Mouse (Mus musculus): Measurements from ENCODE around the gene Gm4724. TPM values are rescaled to one million over a fixed set of nuclear protein-coding genes. Genes with fewer than 3 reads are reported as not detected.
"Not testable (repeated sequence)": the region's sequence is repeated elsewhere in the genome, so short reads cannot be mapped to it uniquely, and the experiment has no call there.

Gene Gm4724
- 12.8 and 13.6 TPM in 2 replicates for polyA plus RNA-seq (2016; fragmentation: Nextera tagmentation; extraction: Ambion mirVana)

GRCm38 (mm10) chr2:175435707-175436106, at the start of gene Gm4724:
TSS of gene Gm4724 (minus strand) at chr2:175435807.
- not testable (repeated sequence) for H3K4me2 ChIP-seq (replicated peaks); H3K4me3 ChIP-seq; H3K9me3 ChIP-seq; H3K4me1 ChIP-seq; H3K27ac ChIP-seq; H3K36me3 ChIP-seq; H3K27me3 ChIP-seq; ATAC-seq (ENCODE audit: insufficient number of reproducible peaks, insufficient read depth, low FRiP score, low TSS enrichment); H3K9ac ChIP-seq
- WGBS = no CpG with 5 or more reads among the region's 4 CpGs

- H3K9ac ChIP-seq; H3K27me3 ChIP-seq; H3K36me3 ChIP-seq; ATAC-seq (ENCODE audit: insufficient number of reproducible peaks, insufficient read depth, low FRiP score, low TSS enrichment); H3K4me2 ChIP-seq (replicated peaks); H3K9me3 ChIP-seq; H3K27ac ChIP-seq; H3K4me3 ChIP-seq; H3K4me1 ChIP-seq: not testable (repeated sequence)
- no CpG with 5 or more reads among the region's 6 CpGs for WGBS
Measured at GRCm38 (mm10) chr2:175469685-175470084, 34.1 kb upstream of the Gm4724 start, which contains the start of gene Zfp965. TSS of gene Zfp965 (plus strand) at chr2:175469985.

Other genes starting within 250 kb of the Gm4724 start
- 7.5 and 13.6 TPM in 2 replicates for gene Gm14391, start 228.9 kb downstream of the Gm4724 start, polyA plus RNA-seq (2016; fragmentation: Nextera tagmentation; extraction: Ambion mirVana)
- gene Gm14440, start 160.7 kb downstream of the Gm4724 start, polyA plus RNA-seq (2016; fragmentation: Nextera tagmentation; extraction: Ambion mirVana) = 3.2 and 4.8 TPM in 2 replicates
- 21.8 and 23.0 TPM in 2 replicates for gene Gm4631, start 97.6 kb downstream of the Gm4724 start, polyA plus RNA-seq (2016; fragmentation: Nextera tagmentation; extraction: Ambion mirVana)
- 5.8 and 6.3 TPM in 2 replicates for gene Zfp968, start 63.4 kb downstream of the Gm4724 start, polyA plus RNA-seq (2016; fragmentation: Nextera tagmentation; extraction: Ambion mirVana)
- 5.9 and 7.1 TPM in 2 replicates for gene Zfp965, start 34.2 kb upstream of the Gm4724 start, polyA plus RNA-seq (2016; fragmentation: Nextera tagmentation; extraction: Ambion mirVana)
- not detected in 2 replicates for gene Gm11007, start 208.2 kb upstream of the Gm4724 start, polyA plus RNA-seq (2016; fragmentation: Nextera tagmentation; extraction: Ambion mirVana)

All from embryonic facial prominence, embryonic 12.5 days (tissue).